Mouse (Mus musculus): ENCODE data around the gene Nrg4. TPM values are rescaled to one million over a fixed set of nuclear protein-coding genes. Genes with fewer than 3 reads are reported as not detected.
A peak's percentile ranks its signal among the peaks of the same experiment; 100 is the strongest.

Gene Nrg4
- total and polyA plus RNA-seq, 2 experiments from 2014 or later, result 0.24 to 0.94 TPM

DNA sequence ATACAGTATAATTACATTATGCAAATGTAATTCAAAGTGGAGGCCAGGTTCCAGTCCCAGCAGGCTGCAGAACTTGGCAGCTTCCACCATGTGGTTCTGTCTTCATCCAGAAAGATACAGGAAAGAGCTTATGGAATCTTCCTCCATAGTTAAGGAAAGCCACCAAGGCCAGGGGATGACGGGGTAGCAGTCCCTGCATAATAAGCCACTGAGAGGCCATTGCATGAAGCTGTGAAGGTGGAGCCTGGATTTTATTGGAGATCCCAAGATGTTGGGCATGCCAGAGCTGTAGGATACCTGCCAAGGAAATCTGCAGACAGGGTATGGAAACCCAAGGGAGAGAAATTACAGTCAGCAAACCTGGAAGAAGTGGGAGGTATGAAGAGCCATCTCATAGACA lies 30.5 kb upstream of the Nrg4 start:
- H3K36me3 ChIP-seq (ENCODE audit: insufficient read depth), result no peaks in the 10 kb centered on the region
- ATAC-seq (0 out of 2 replicates have a peak, but pooled peaks have one; percentile 43), DNase-seq (peak; percentile 41)
- H3K9ac ChIP-seq, result no peak overlapping the region
- H3K4me3 ChIP-seq (ENCODE audit: low read depth, low read length), result no peak overlapping the region
- H3K27ac ChIP-seq (ENCODE audit: low read depth, low read length), result no peak overlapping the region
- no peaks in the 10 kb centered on the region for H3K4me1 ChIP-seq (ENCODE audit: insufficient read depth)
- WGBS, result 71% methylated on average over 1 of the region's 1 CpGs
- H3K27me3 ChIP-seq (ENCODE audit: insufficient read depth, low read length), result no peaks in the 10 kb centered on the region
- H3K9me3 ChIP-seq (ENCODE audit: low read length), result no peaks in the 10 kb centered on the region
- H3K4me2 ChIP-seq (ENCODE audit: low read depth), result no peak overlapping the region
- TF ChIP-seq CTCF (IDR thresholded peaks at IDR 0.05; ENCODE audit: low read depth), result no peak

DNA sequence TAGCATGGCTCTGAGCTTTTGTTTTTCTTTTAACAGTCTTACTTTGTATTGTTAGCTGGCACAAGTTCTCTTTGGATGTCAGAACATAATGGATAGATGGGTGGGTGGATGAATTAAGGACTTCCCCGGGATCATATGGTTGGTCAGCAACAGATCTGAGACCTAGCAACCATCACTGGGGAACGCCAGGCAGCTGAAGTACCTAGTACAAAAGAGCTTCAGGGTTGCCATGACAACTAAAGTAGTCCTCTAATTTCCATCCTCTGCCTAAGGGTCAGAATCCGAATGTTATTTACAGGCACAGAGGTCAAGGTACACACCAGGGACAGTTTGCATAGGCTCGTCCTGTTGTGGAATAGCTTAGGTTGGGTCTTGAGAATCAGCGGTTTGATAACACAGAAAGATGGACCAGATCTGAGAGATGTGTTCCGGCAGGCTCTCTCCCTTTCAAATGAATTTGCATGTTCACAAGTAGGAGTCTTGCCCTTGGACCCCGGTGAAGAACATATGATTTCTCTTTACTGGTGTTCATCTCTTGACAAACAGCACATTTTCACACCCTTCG lies 28.7 kb upstream of the Nrg4 start:
- WGBS, result 32% methylated on average over 8 of the region's 8 CpGs
- ATAC-seq, result peak; percentile 74
- Histone ChIP-seq H3K27me3 (ENCODE audit: insufficient read depth, low read length) (no peaks in the 10 kb centered on the region), H3K4me1 (ENCODE audit: insufficient read depth) (no peaks in the 10 kb centered on the region), H3K4me3 (ENCODE audit: low read depth, low read length) (no peak overlapping the region), H3K9me3 (ENCODE audit: low read length) (no peaks in the 10 kb centered on the region), H3K27ac (ENCODE audit: low read depth, low read length) (no peak overlapping the region), H3K36me3 (ENCODE audit: insufficient read depth) (no peaks in the 10 kb centered on the region), H3K4me2 (ENCODE audit: low read depth) (no peak overlapping the region), H3K9ac (no peak overlapping the region)
- DNase-seq, result peak; percentile 35
- no peak for TF ChIP-seq CTCF (IDR thresholded peaks at IDR 0.05; ENCODE audit: low read depth)

DNA sequence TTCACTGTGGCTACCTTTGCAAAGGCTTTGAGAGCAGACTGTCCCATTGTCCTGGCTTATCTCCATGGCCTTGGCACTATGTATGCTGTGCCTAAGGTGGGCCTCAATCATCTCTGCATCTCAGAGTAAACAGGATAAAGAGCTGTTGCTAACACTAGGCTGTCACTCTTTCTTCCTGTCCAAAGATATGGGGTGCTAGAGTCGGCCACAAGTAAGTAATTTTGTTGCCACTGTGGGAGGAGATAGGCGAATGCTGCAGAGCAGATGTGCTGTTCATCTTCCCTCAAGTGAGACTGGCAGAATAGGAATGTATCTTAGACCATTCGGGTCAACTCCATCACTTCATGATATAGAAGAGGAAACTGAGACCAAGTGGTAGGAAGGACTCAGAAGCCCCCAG lies 28.0 kb upstream of the Nrg4 start:
- TF ChIP-seq CTCF (IDR thresholded peaks at IDR 0.05; ENCODE audit: low read depth), result no peak
- Histone ChIP-seq H3K9me3 (ENCODE audit: low read length) (no peaks in the 10 kb centered on the region), H3K4me3 (ENCODE audit: low read depth, low read length) (no peak overlapping the region), H3K27ac (ENCODE audit: low read depth, low read length) (no peak overlapping the region), H3K4me2 (ENCODE audit: low read depth) (no peak overlapping the region), H3K4me1 (ENCODE audit: insufficient read depth) (no peaks in the 10 kb centered on the region), H3K36me3 (ENCODE audit: insufficient read depth) (no peaks in the 10 kb centered on the region), H3K27me3 (ENCODE audit: insufficient read depth, low read length) (no peaks in the 10 kb centered on the region), H3K9ac (no peak overlapping the region)
- ATAC-seq (no peak), DNase-seq (no peak)
- WGBS, result 73% methylated on average over 3 of the region's 3 CpGs

DNA sequence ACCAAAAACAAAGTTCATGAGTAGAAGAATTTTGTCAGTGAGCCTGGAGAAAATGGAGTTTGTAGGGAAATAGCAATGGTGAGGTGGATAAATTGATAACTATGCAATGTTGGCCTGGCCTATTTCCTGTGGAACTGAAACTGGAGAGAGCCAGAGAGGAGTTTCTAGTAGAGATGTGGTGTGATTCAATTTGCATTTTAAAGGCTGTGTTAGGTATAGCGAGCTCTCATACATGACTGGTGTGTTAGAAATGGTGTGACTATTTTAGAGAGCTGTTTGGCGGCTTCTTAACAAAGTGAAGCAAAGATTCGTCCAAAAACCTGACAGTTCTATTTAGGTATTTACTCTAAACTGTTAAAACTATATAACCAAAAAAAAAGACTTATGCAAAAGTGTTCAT lies 22.0 kb upstream of the Nrg4 start:
- H3K9me3 ChIP-seq (ENCODE audit: low read length), result no peaks in the 10 kb centered on the region
- H3K27me3 ChIP-seq (ENCODE audit: insufficient read depth, low read length), result no peaks in the 10 kb centered on the region
- ATAC-seq, result 0 out of 2 replicates have a peak, but pooled peaks have one; percentile 36
- WGBS, result 67% methylated on average over 3 of the region's 3 CpGs
- no peak for TF ChIP-seq CTCF (IDR thresholded peaks at IDR 0.05; ENCODE audit: low read depth)
- H3K4me2 ChIP-seq (ENCODE audit: low read depth), result no peak overlapping the region
- no peak overlapping the region for H3K4me3 ChIP-seq (ENCODE audit: low read depth, low read length)
- no peaks in the 10 kb centered on the region for H3K36me3 ChIP-seq (ENCODE audit: insufficient read depth)
- DNase-seq, result no peak
- no peak overlapping the region for H3K9ac ChIP-seq
- H3K27ac ChIP-seq (ENCODE audit: low read depth, low read length), result no peak overlapping the region
- no peaks in the 10 kb centered on the region for H3K4me1 ChIP-seq (ENCODE audit: insufficient read depth)

DNA sequence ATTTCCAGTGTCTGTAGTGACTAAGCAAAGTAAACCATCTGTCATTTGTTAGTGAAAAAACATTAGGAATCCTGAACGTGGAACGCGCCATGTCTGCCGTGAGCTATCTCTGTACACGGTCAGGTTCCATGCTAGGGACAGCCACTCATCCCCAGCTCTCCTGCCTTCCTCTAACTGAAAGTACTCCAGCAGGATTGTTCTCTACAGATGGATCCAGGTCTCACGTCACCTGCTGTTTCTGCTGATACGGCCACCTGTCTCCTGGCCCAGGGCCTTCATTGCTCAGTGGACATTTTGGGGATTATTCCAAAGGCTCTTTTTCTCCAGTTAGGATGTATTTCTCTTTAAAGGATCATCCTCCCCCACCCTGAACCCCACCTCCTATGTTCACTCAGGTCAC lies 18.7 kb upstream of the Nrg4 start:
- H3K4me3 ChIP-seq (ENCODE audit: low read depth, low read length), result no peak overlapping the region
- H3K9me3 ChIP-seq (ENCODE audit: low read length), result no peaks in the 10 kb centered on the region
- DNase-seq, result no peak
- WGBS, result 92% methylated on average over 7 of the region's 7 CpGs
- no peaks in the 10 kb centered on the region for H3K27me3 ChIP-seq (ENCODE audit: insufficient read depth, low read length)
- no peak overlapping the region for H3K4me2 ChIP-seq (ENCODE audit: low read depth)
- TF ChIP-seq CTCF (IDR thresholded peaks at IDR 0.05; ENCODE audit: low read depth), result no peak
- H3K36me3 ChIP-seq (ENCODE audit: insufficient read depth), result no peaks in the 10 kb centered on the region
- H3K27ac ChIP-seq (ENCODE audit: low read depth, low read length), result no peak overlapping the region
- H3K4me1 ChIP-seq (ENCODE audit: insufficient read depth), result no peaks in the 10 kb centered on the region
- H3K9ac ChIP-seq, result no peak overlapping the region
- no peak for ATAC-seq

DNA sequence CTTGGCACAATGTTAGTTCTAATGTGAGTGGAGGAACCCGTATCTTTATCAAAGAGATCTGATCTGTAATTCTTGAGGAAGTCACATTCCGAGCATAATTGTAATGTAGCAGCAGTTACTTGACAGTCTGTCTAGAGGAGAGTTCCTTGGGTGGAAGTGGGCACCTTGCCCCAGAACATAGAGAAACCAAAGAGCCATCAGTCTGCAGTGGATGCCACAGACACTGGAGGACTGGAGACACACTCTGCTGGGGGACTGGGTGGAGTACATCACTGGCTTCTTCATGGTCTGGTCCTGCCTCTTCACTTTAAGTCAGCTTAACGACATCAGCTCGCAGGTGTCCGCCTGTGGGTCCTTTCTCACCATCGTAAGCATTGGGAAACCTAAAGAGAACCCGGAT lies 17.5 kb upstream of the Nrg4 start:
- Histone ChIP-seq H3K36me3 (ENCODE audit: insufficient read depth) (no peaks in the 10 kb centered on the region), H3K9me3 (ENCODE audit: low read length) (no peaks in the 10 kb centered on the region), H3K4me3 (ENCODE audit: low read depth, low read length) (no peak overlapping the region), H3K27ac (ENCODE audit: low read depth, low read length) (no peak overlapping the region), H3K4me1 (ENCODE audit: insufficient read depth) (no peaks in the 10 kb centered on the region), H3K4me2 (ENCODE audit: low read depth) (no peak overlapping the region), H3K9ac (no peak overlapping the region), H3K27me3 (ENCODE audit: insufficient read depth, low read length) (no peaks in the 10 kb centered on the region)
- 85% methylated on average over 7 of the region's 7 CpGs for WGBS
- no peak for DNase-seq
- no peak for ATAC-seq
- TF ChIP-seq CTCF (IDR thresholded peaks at IDR 0.05; ENCODE audit: low read depth), result no peak

DNA sequence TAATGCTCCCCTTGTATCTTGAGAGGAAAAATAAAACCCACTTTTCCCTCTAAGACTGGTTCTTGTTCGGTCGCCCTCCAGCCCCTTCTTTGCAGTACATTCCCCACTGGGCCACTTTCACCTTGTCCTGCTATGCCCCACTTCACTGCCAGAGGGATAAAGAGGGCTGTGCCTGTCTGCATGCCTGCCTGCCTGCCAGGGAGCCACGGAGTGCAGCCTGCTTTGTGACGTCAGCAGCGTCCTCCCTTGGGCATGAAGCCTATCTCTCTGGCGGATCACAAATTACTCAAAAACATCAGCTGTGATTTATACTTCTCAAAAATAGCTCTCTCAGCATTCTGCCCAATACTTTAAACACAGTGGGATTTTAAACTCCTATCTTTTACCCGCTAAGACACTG lies 6.3 kb upstream of the Nrg4 start:
- H3K27ac ChIP-seq (ENCODE audit: low read depth, low read length), result no peak overlapping the region
- H3K9ac ChIP-seq, result no peak overlapping the region
- ATAC-seq (peak; percentile 84), DNase-seq (peak; percentile 69)
- no peak for TF ChIP-seq CTCF (IDR thresholded peaks at IDR 0.05; ENCODE audit: low read depth)
- H3K36me3 ChIP-seq (ENCODE audit: insufficient read depth), result no peaks in the 10 kb centered on the region
- WGBS, result 20% methylated on average over 7 of the region's 7 CpGs
- peaks cover 2% of the 10 kb centered on the region; the same call in 1 of the 2 replicates for H3K27me3 ChIP-seq (ENCODE audit: insufficient read depth, low read length)
- H3K4me3 ChIP-seq (ENCODE audit: low read depth, low read length), result no peak overlapping the region
- H3K9me3 ChIP-seq (ENCODE audit: low read length), result no peaks in the 10 kb centered on the region
- H3K4me2 ChIP-seq (ENCODE audit: low read depth), result 0 out of 2 replicates have a peak overlapping the region, but pooled peaks have one; percentile 9
- no peaks in the 10 kb centered on the region for H3K4me1 ChIP-seq (ENCODE audit: insufficient read depth)
